26 mouse cellular contexts compared by ENCODE assay signal in genomic region chr3:22892735-22893134, GRCm38 (mm10).
DNase-seq lines count a peak whose midpoint lies in the region; ATAC-seq lines count a peak whose summit lies in the region.
"Had no signal": no experiment of that assay in that cellular context is flagged by ENCODE, and none has a peak within 500 bp of the region (broad histone marks: within the 10 kb centered on the region; RNA-seq: fewer than 3 reads in every experiment).

No protein-coding gene starts in this region.

- H3K4me1 ChIP-seq in lung, embryonic 15.5 days: no peaks in the 10 kb centered on the region
- H3K4me1 ChIP-seq in lung, embryonic 16.5 days (replicated peaks; ENCODE audit: control insufficient read depth, insufficient read depth, low read length): no peaks in the 10 kb centered on the region
- no peaks in the 10 kb centered on the region for H3K4me1 ChIP-seq in hindbrain, embryonic 16.5 days (ENCODE audit: control insufficient read depth, insufficient read depth, low read depth, low read length)
- no peaks in the 10 kb centered on the region for H3K4me1 ChIP-seq in embryonic facial prominence, embryonic 10.5 days
- H3K4me1 ChIP-seq: embryonic facial prominence, embryonic 12.5 days; forebrain, embryonic 13.5 days; forebrain, embryonic 15.5 days had no signal

- DNase-seq in lung, postnatal 10 days: peak; percentile 9
- peak; percentile 16 for DNase-seq in lung, postnatal 25 days (ENCODE audit: low spot score)
- no peak for DNase-seq in adrenal gland, adult 18-20 months (ENCODE audit: low spot score in 2 of 2)
- no peak for DNase-seq in embryonic facial prominence, embryonic 10.5 days (ENCODE audit: low spot score)
- DNase-seq: adrenal gland, adult 2 months; adrenal gland, postnatal 10 days; adrenal gland, postnatal 25 days; cerebellum, adult 11 months; cerebellum, adult 18-20 months; cerebellum, adult 8-10 months; cerebellum, adult 9-11 months; cerebellum, postnatal 14 days; cerebellum, postnatal 36 days; embryo, embryonic 11 days; forebrain, postnatal 0 days had no signal

- H3K36me3 ChIP-seq in lung, embryonic 15.5 days: no peaks in the 10 kb centered on the region
- H3K36me3 ChIP-seq in lung, embryonic 16.5 days (ENCODE audit: control insufficient read depth, insufficient read depth, low read length): no peaks in the 10 kb centered on the region
- H3K36me3 ChIP-seq in hindbrain, embryonic 16.5 days (ENCODE audit: control insufficient read depth, insufficient read depth, low read length): no peaks in the 10 kb centered on the region
- H3K36me3 ChIP-seq in embryonic facial prominence, embryonic 10.5 days (replicated peaks): no peaks in the 10 kb centered on the region
- H3K36me3 ChIP-seq: embryonic facial prominence, embryonic 12.5 days; forebrain, embryonic 15.5 days; G1E had no signal

- H3K27ac ChIP-seq in lung, embryonic 15.5 days: peak overlapping the region; percentile 33; the same call in 1 of the 2 replicates
- H3K27ac ChIP-seq in lung, embryonic 16.5 days (ENCODE audit: low read length): no peak overlapping the region
- H3K27ac ChIP-seq in hindbrain, embryonic 16.5 days (ENCODE audit: low read depth, low read length): no peak overlapping the region
- no peak overlapping the region for H3K27ac ChIP-seq in embryonic facial prominence, embryonic 10.5 days (replicated peaks)
- H3K27ac ChIP-seq: embryonic facial prominence, embryonic 12.5 days; forebrain, embryonic 13.5 days; forebrain, embryonic 15.5 days had no signal

- H3K27me3 ChIP-seq in lung, embryonic 15.5 days: no peaks in the 10 kb centered on the region
- H3K27me3 ChIP-seq in lung, embryonic 16.5 days (ENCODE audit: control insufficient read depth, insufficient read depth, low read depth, low read length): no peaks in the 10 kb centered on the region
- H3K27me3 ChIP-seq in hindbrain, embryonic 16.5 days (replicated peaks; ENCODE audit: control insufficient read depth, insufficient read depth, low read length): no peaks in the 10 kb centered on the region
- no peaks in the 10 kb centered on the region for H3K27me3 ChIP-seq in embryonic facial prominence, embryonic 10.5 days (replicated peaks; ENCODE audit: low read depth, poor library complexity, severe bottlenecking)
- H3K27me3 ChIP-seq: CH12.LX; embryonic facial prominence, embryonic 12.5 days; forebrain, embryonic 13.5 days; forebrain, embryonic 15.5 days had no signal

- no peak overlapping the region for H3K4me3 ChIP-seq in lung, embryonic 15.5 days
- no peak overlapping the region for H3K4me3 ChIP-seq in lung, embryonic 16.5 days (ENCODE audit: low read length)
- no peak overlapping the region for H3K4me3 ChIP-seq in hindbrain, embryonic 16.5 days (ENCODE audit: low read length)
- no peak overlapping the region for H3K4me3 ChIP-seq in embryonic facial prominence, embryonic 10.5 days
- H3K4me3 ChIP-seq: embryonic facial prominence, embryonic 12.5 days; forebrain, embryonic 13.5 days; forebrain, embryonic 15.5 days had no signal

- H3K4me2 ChIP-seq in lung, embryonic 15.5 days: no peak overlapping the region
- H3K4me2 ChIP-seq in lung, embryonic 16.5 days (ENCODE audit: low read depth, low read length): no peak overlapping the region
- no peak overlapping the region for H3K4me2 ChIP-seq in hindbrain, embryonic 16.5 days (ENCODE audit: low read length)
- H3K4me2 ChIP-seq: embryonic facial prominence, embryonic 12.5 days; forebrain, embryonic 13.5 days; forebrain, embryonic 15.5 days had no signal

- WGBS in lung, embryonic 15.5 days: 26% methylated on average over 1 of the region's 1 CpGs
- 24% methylated on average over 1 of the region's 1 CpGs for WGBS in lung, embryonic 16.5 days
- 53% methylated on average over 1 of the region's 1 CpGs for WGBS in hindbrain, embryonic 16.5 days
- WGBS in embryonic facial prominence, embryonic 10.5 days: 67% methylated on average over 1 of the region's 1 CpGs

- no peak overlapping the region for H3K9ac ChIP-seq in lung, embryonic 15.5 days
- H3K9ac ChIP-seq in lung, embryonic 16.5 days (ENCODE audit: low read length): no peak overlapping the region
- H3K9ac ChIP-seq in hindbrain, embryonic 16.5 days (ENCODE audit: low read depth, low read length): no peak overlapping the region
- H3K9ac ChIP-seq: embryonic facial prominence, embryonic 12.5 days; forebrain, embryonic 13.5 days; forebrain, embryonic 15.5 days; forebrain, postnatal 0 days had no signal

- peak; percentile 62; the same call in 1 of the 2 replicates for ATAC-seq in lung, embryonic 15.5 days (ENCODE audit: borderline replicate concordance, extremely low read depth, low FRiP score, low TSS enrichment)
- ATAC-seq in lung, embryonic 16.5 days (ENCODE audit: low read depth): peak; percentile 83
- no peak for ATAC-seq in CD4-positive, CD25-positive, alpha-beta regulatory T cell, adult 4 months
- no peak for ATAC-seq in hindbrain, embryonic 16.5 days
- ATAC-seq: activated CD4-positive, CD25-positive, alpha-beta regulatory T cell, adult 4 months; forebrain, embryonic 13.5 days; forebrain, embryonic 15.5 days; forebrain, postnatal 0 days; Patski had no signal

- no peaks in the 10 kb centered on the region for H3K9me3 ChIP-seq in lung, embryonic 15.5 days
- H3K9me3 ChIP-seq in lung, embryonic 16.5 days (ENCODE audit: control insufficient read depth, low read length): no peaks in the 10 kb centered on the region
- H3K9me3 ChIP-seq in hindbrain, embryonic 16.5 days (ENCODE audit: control insufficient read depth, low read length): no peaks in the 10 kb centered on the region
- H3K9me3 ChIP-seq in embryonic facial prominence, embryonic 10.5 days: no peaks in the 10 kb centered on the region
- H3K9me3 ChIP-seq: embryonic facial prominence, embryonic 12.5 days; forebrain, embryonic 13.5 days; forebrain, embryonic 15.5 days; G1E had no signal

Comparison
In these comparisons a context has a peak if more than half of its experiments do, and no peak if none do; other contexts are left out.
1. ATAC-seq: peak in lung, embryonic 15.5 days (single experiment) and lung, embryonic 16.5 days (single experiment); none in CD4-positive, CD25-positive, alpha-beta regulatory T cell, adult 4 months (single experiment) and hindbrain, embryonic 16.5 days (single experiment).
2. DNase-seq: peak in lung, postnatal 10 days (single experiment) and lung, postnatal 25 days (single experiment); none in adrenal gland, adult 18-20 months (0 of 2) and embryonic facial prominence, embryonic 10.5 days (single experiment).